In the genomic region with DNA sequence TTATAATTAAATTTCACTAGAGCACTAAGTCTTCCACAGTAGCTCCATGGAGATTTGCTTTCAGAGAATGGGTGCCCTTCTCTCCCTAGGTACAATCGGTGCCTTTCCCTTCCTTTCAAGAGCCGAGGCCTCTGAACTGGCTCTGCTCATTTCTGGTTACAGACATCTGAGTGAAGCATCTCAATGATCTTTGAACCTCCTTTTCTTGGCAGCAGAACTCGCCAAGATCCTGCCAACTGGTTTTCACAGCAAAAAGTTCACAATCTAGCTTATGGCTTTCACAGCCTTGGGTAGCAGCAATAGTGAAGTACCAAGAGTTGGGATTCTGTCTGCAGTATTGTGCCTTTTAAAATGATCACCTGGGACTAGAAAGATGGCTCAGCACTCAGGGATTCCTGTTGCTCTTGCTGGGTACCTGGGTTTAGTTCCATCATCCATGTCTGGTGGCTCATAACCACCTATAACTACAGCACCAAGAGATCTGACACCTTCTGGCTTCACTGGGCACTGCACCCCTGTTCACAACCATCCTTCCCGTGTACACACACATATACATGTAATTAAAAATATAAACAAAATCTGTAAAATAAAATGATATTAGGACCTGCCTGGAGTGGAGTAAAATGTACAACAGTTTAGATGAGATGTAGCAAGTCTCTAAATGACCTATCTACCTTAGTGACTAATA, we compare ENCODE assay signal across 16 mouse cellular contexts.
DNase-seq lines count a peak whose midpoint lies in the region; ATAC-seq and TF ChIP-seq lines count a peak whose summit lies in the region.
"Had no signal": no experiment of that assay in that cellular context is flagged by ENCODE, and none has a peak within 500 bp of the region (broad histone marks: within the 10 kb centered on the region; RNA-seq: fewer than 3 reads in every experiment).

No protein-coding gene starts in this region.

- no peak for ATAC-seq in liver, postnatal 0 days
- ATAC-seq: forebrain, embryonic 15.5 days had no signal

- no peak overlapping the region for H3K4me2 ChIP-seq in liver, postnatal 0 days (ENCODE audit: low read depth, low read length)
- H3K4me2 ChIP-seq: embryonic facial prominence, embryonic 15.5 days; forebrain, embryonic 15.5 days; hindbrain, embryonic 12.5 days; liver, embryonic 15.5 days; neural tube, embryonic 15.5 days had no signal

- H3K4me1 ChIP-seq in liver, postnatal 0 days (ENCODE audit: insufficient read depth) = no peaks in the 10 kb centered on the region
- H3K4me1 ChIP-seq: embryonic facial prominence, embryonic 15.5 days; forebrain, embryonic 15.5 days; hindbrain, embryonic 12.5 days; liver, embryonic 15.5 days; neural tube, embryonic 15.5 days had no signal

- no peaks in the 10 kb centered on the region for H3K36me3 ChIP-seq in liver, postnatal 0 days (replicated peaks; ENCODE audit: insufficient read depth, low read length)
- H3K36me3 ChIP-seq: embryonic facial prominence, embryonic 15.5 days; forebrain, embryonic 15.5 days; liver, embryonic 15.5 days had no signal

- WGBS in liver, postnatal 0 days (ENCODE audit: insufficient replicate concordance) = 66% methylated on average over 4 of the region's 4 CpGs

- H3K9me3 ChIP-seq in liver, postnatal 0 days (ENCODE audit: low read length) = no peaks in the 10 kb centered on the region
- H3K9me3 ChIP-seq: embryonic facial prominence, embryonic 15.5 days; forebrain, embryonic 15.5 days; hindbrain, embryonic 12.5 days; liver, embryonic 15.5 days; neural tube, embryonic 15.5 days had no signal

- H3K27ac ChIP-seq in liver, postnatal 0 days (ENCODE audit: low read depth) = no peak overlapping the region
- H3K27ac ChIP-seq: embryonic facial prominence, embryonic 15.5 days; forebrain, embryonic 15.5 days; hindbrain, embryonic 12.5 days; liver, embryonic 15.5 days; neural tube, embryonic 15.5 days had no signal

- H3K9ac ChIP-seq in liver, postnatal 0 days (replicated peaks) = no peak overlapping the region
- H3K9ac ChIP-seq: embryonic facial prominence, embryonic 15.5 days; forebrain, embryonic 15.5 days; hindbrain, embryonic 12.5 days; liver, embryonic 15.5 days; neural tube, embryonic 15.5 days had no signal

- H3K4me3 ChIP-seq in liver, postnatal 0 days (ENCODE audit: low read depth, low read length) = no peak overlapping the region
- H3K4me3 ChIP-seq: embryonic facial prominence, embryonic 15.5 days; forebrain, embryonic 15.5 days; hindbrain, embryonic 12.5 days; liver, embryonic 15.5 days; neural tube, embryonic 15.5 days had no signal

- peak; percentile 34; the same call in 1 of the 2 replicates for TF ChIP-seq CTCF in liver, postnatal 0 days (IDR thresholded peaks at IDR 0.05; ENCODE audit: low read depth)
- TF ChIP-seq CTCF in brain, embryonic 14.5 days (IDR thresholded peaks at IDR 0.05; ENCODE audit: borderline replicate concordance, extremely low read depth, insufficient read depth, insufficient read length) = peak; percentile 43; the same call in 1 of the 2 replicates

- TF ChIP-seq EP300 in liver, postnatal 0 days (IDR thresholded peaks at IDR 0.05; ENCODE audit: low read depth) = no peak

- no peak for TF ChIP-seq POLR2A in brain, embryonic 14.5 days (IDR thresholded peaks at IDR 0.05; ENCODE audit: borderline replicate concordance, extremely low read depth, insufficient read depth, insufficient read length, poor library complexity, severe bottlenecking)

- no peaks in the 10 kb centered on the region for H3K27me3 ChIP-seq in liver, postnatal 0 days (ENCODE audit: insufficient read depth, low read length)
- H3K27me3 ChIP-seq: embryonic facial prominence, embryonic 15.5 days; forebrain, embryonic 15.5 days; hindbrain, embryonic 12.5 days; liver, embryonic 15.5 days; neural tube, embryonic 15.5 days had no signal

- peak; percentile 23 to 50 for DNase-seq in cerebellum, postnatal 14 days
- no peak for DNase-seq in cerebellum, adult 11-12 months
- peak; percentile 20 for DNase-seq in kidney, adult 11 months
- DNase-seq in kidney, postnatal 14 days = no peak
- no peak for DNase-seq in liver, postnatal 0 days
- no peak for DNase-seq in liver
- DNase-seq in brain, embryonic 14.5 days (ENCODE audit: low read depth) = no peak
- no peak for DNase-seq in spleen, postnatal 10 days (ENCODE audit: low spot score in 2 of 2)
- DNase-seq: adrenal gland, adult 8-10 months; cerebellum, postnatal 36 days; gastrocnemius, postnatal 14 days had no signal

Comparison
In these comparisons a context has a peak if more than half of its experiments do, and no peak if none do; other contexts are left out.
1. DNase-seq: peak in cerebellum, postnatal 14 days (2 of 2) and kidney, adult 11 months (single experiment); none in cerebellum, adult 11-12 months (single experiment), kidney, postnatal 14 days (single experiment), liver, postnatal 0 days (single experiment), liver (single experiment), brain, embryonic 14.5 days (single experiment) and spleen, postnatal 10 days (0 of 2).